Mouse (Mus musculus): ENCODE measurements at regions not wholly inside any gene's neighbourhood (a gene's known extent, or its start where the extent isn't known, plus 50 kb on each side); places are given as distances from the start of the nearest gene placed in this dataset.
A peak's percentile ranks its signal among the peaks of the same experiment; 100 is the strongest.

DNA sequence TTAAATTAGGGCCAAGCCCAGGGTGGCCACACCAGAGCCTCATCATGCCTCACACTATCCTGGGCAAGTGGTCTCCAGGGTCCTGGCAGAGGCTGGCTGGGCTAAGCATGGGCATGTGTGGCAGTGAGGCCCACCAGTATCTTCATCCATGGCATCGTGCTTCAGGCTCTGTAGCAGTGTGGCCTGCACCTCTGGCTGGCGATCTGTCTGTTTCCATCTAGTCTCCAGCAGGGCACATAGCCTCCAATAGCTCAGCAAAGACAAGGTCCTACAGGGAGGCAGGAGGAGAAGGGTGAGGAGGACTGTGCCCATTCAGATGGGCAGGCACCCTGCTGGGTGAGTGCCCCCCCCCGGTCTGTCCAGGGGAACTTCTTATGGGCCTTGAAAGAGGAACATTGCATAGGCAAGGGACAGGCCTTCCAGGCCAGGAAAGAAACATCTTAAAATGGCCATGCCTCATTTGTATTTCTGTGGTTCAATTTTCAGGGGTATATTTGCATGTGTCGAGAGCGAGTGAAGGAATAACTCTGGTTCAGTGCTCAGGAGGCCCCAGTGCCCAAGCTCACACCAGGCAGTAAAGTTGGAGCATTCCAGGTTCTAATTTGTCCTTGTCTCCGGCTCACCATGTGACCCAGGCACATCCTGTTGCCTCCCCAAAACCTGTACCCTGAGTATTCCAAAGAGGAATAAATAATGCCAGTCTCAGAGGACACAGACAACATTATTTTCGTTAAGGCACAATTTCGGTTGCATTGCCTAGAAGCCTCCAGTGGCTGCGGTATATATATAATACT, 60.4 kb upstream of the Ppara start:
- Histone ChIP-seq H3K4me1 (ENCODE audit: insufficient read depth) (peaks cover 16% of the 10 kb centered on the region), H3K36me3 (ENCODE audit: insufficient read depth) (peaks cover 52% of the 10 kb centered on the region), H3K4me2 (peak overlapping the region; percentile 95), H3K9me3 (ENCODE audit: low read depth, low read length) (no peaks in the 10 kb centered on the region), H3K9ac (peak overlapping the region; percentile 60), H3K27ac (ENCODE audit: low read depth) (no peak overlapping the region), H3K27me3 (ENCODE audit: insufficient read depth, low read length) (no peaks in the 10 kb centered on the region), H3K4me3 (ENCODE audit: low read depth, low read length) (peak overlapping the region; percentile 99)
- no peak for TF ChIP-seq CTCF (IDR thresholded peaks at IDR 0.05; ENCODE audit: low read depth)
- 84% methylated on average over 9 of the region's 9 CpGs for WGBS
- ATAC-seq (ENCODE audit: insufficient read depth) (no peak), DNase-seq (no peak)

DNA sequence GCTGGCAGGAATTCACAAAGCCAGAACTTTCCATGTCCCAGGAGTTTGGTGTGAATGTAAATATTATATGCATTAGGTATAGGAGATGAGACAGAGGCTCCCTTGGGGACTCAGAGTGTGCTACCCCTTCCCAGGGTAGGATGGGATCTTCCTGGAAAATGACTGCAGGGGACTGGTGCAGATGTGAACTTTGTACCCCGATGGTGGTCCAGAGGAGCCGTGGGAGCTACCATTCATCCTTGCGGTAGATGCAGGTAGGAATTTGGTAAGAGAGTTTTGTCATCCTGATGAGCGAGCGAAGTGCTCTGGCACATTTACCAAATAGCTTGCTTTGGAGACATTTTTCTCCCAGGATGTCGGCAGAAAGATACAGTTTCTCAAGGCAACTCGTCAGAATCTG, 59.7 kb upstream of the Ppara start:
- peaks cover 17% of the 10 kb centered on the region for H3K4me1 ChIP-seq (ENCODE audit: insufficient read depth)
- WGBS: 83% methylated on average over 7 of the region's 7 CpGs
- peaks cover 52% of the 10 kb centered on the region for H3K36me3 ChIP-seq (ENCODE audit: insufficient read depth)
- peak overlapping the region; percentile 13; the same call in 1 of the 2 replicates for H3K4me2 ChIP-seq
- no peak overlapping the region; the same call in 1 of the 2 replicates for H3K4me3 ChIP-seq (ENCODE audit: low read depth, low read length)
- no peak for TF ChIP-seq CTCF (IDR thresholded peaks at IDR 0.05; ENCODE audit: low read depth)
- ATAC-seq (ENCODE audit: insufficient read depth) (no peak), DNase-seq (no peak)
- H3K9ac ChIP-seq: no peak overlapping the region
- no peak overlapping the region for H3K27ac ChIP-seq (ENCODE audit: low read depth)
- no peaks in the 10 kb centered on the region for H3K9me3 ChIP-seq (ENCODE audit: low read depth, low read length)
- no peaks in the 10 kb centered on the region for H3K27me3 ChIP-seq (ENCODE audit: insufficient read depth, low read length)

DNA sequence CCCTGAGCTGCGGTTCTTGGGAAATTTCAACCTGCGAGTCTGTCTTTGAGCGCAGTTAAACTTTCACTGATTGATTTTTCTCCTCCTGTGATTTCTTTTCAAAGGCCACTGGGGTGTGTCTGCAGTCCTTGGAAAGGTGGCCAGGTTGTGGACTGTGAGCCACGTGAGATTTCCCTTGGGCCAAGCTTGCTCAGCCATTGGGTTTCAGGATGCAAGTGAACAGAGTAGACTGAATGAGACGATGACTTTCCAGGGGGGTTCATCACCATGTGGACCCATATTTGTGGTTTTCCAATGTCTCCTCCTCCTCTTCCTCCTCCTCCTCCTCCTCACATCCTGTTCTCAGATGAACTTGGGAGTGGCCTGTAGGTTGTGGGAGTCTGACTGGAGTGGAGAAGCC, 59.0 kb upstream of the Ppara start:
- H3K27me3 ChIP-seq (ENCODE audit: insufficient read depth, low read length): no peaks in the 10 kb centered on the region
- no peak for TF ChIP-seq CTCF (IDR thresholded peaks at IDR 0.05; ENCODE audit: low read depth)
- H3K36me3 ChIP-seq (ENCODE audit: insufficient read depth): peaks cover 52% of the 10 kb centered on the region
- H3K27ac ChIP-seq (ENCODE audit: low read depth): no peak overlapping the region
- ATAC-seq (ENCODE audit: insufficient read depth) (no peak), DNase-seq (no peak)
- H3K4me2 ChIP-seq: no peak overlapping the region; the same call in 1 of the 2 replicates
- no peaks in the 10 kb centered on the region for H3K9me3 ChIP-seq (ENCODE audit: low read depth, low read length)
- H3K9ac ChIP-seq: no peak overlapping the region
- peaks cover 21% of the 10 kb centered on the region for H3K4me1 ChIP-seq (ENCODE audit: insufficient read depth)
- 70% methylated on average over 5 of the region's 5 CpGs for WGBS
- H3K4me3 ChIP-seq (ENCODE audit: low read depth, low read length): no peak overlapping the region

DNA sequence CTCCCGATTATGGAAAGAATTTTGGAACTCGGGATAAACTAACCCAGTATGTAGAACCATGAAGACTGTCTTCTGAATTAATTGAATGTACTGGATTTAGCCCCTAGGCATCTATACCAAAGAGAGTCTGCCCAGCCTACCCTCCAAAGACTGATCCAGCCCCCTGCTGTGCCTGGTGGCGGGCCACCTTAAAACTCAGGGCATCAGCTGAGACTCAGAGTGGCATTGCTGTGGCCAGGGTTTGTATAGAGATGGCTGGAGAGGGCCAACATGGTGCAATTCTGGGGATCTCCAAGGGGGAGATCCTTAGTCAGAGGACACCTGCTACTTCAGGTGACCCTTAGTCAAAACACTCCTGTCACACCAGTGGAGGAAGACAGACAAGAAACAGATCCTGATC, 58.6 kb upstream of the Ppara start:
- H3K27me3 ChIP-seq (ENCODE audit: insufficient read depth, low read length): no peaks in the 10 kb centered on the region
- no peak overlapping the region for H3K9ac ChIP-seq
- no peaks in the 10 kb centered on the region for H3K9me3 ChIP-seq (ENCODE audit: low read depth, low read length)
- H3K27ac ChIP-seq (ENCODE audit: low read depth): no peak overlapping the region
- 85% methylated on average over 3 of the region's 3 CpGs for WGBS
- H3K4me3 ChIP-seq (ENCODE audit: low read depth, low read length): no peak overlapping the region
- peaks cover 52% of the 10 kb centered on the region for H3K36me3 ChIP-seq (ENCODE audit: insufficient read depth)
- H3K4me2 ChIP-seq: no peak overlapping the region
- ATAC-seq (ENCODE audit: insufficient read depth) (no peak), DNase-seq (no peak)
- no peak for TF ChIP-seq CTCF (IDR thresholded peaks at IDR 0.05; ENCODE audit: low read depth)
- H3K4me1 ChIP-seq (ENCODE audit: insufficient read depth): peaks cover 24% of the 10 kb centered on the region

DNA sequence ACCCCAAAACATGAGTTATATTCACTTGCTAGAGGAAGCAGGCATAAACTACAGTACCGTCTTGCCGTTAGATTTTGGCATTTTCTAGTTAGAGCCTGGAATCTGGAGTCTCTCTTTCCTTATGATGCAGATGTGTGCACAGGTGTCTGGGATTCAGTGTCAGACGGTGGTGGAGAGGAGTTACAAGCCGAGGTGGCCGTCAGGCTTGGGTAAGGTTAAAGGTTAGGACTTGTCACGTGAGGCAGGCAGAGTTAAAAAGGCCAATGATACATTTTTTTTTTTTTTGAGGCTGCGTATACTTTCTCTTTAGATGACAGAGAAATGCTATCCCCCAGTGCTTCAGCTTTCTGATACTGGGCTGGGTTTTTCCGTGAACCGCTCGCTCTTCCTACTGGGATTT, 57.9 kb upstream of the Ppara start:
- Histone ChIP-seq H3K27me3 (ENCODE audit: insufficient read depth, low read length) (no peaks in the 10 kb centered on the region), H3K4me1 (ENCODE audit: insufficient read depth) (peaks cover 25% of the 10 kb centered on the region), H3K36me3 (ENCODE audit: insufficient read depth) (peaks cover 56% of the 10 kb centered on the region), H3K9me3 (ENCODE audit: low read depth, low read length) (no peaks in the 10 kb centered on the region), H3K4me2 (no peak overlapping the region), H3K4me3 (ENCODE audit: low read depth, low read length) (no peak overlapping the region), H3K9ac (no peak overlapping the region; the same call in 1 of the 2 replicates), H3K27ac (ENCODE audit: low read depth) (no peak overlapping the region)
- TF ChIP-seq CTCF (IDR thresholded peaks at IDR 0.05; ENCODE audit: low read depth): no peak
- WGBS: 64% methylated on average over 10 of the region's 10 CpGs
- DNase-seq (no peak), ATAC-seq (ENCODE audit: insufficient read depth) (no peak)

DNA sequence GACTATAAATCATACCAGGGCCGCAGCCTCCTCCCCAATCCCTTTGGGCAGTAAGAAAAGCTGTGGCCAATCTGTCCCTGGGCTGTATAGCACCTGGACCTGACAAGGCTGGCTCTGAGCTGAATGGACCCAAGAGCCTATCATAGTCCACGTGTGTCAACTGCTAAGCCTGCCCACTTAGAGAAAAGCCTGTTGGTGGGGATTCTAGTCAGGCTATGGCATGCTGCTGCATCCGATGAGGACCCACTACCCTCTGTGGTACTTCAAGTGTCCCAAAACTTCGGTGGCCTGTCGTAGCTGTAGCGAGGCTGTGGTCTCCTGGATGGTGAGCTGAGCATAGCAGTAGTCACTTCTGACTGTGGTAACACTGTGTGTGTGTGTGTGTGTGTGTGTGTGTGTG, 57.4 kb upstream of the Ppara start:
- no peak overlapping the region for H3K27ac ChIP-seq (ENCODE audit: low read depth)
- H3K4me2 ChIP-seq: no peak overlapping the region
- H3K4me3 ChIP-seq (ENCODE audit: low read depth, low read length): no peak overlapping the region
- DNase-seq (no peak), ATAC-seq (ENCODE audit: insufficient read depth) (no peak)
- no peak for TF ChIP-seq CTCF (IDR thresholded peaks at IDR 0.05; ENCODE audit: low read depth)
- no peaks in the 10 kb centered on the region for H3K9me3 ChIP-seq (ENCODE audit: low read depth, low read length)
- WGBS: 82% methylated on average over 6 of the region's 6 CpGs
- no peaks in the 10 kb centered on the region for H3K27me3 ChIP-seq (ENCODE audit: insufficient read depth, low read length)
- peaks cover 25% of the 10 kb centered on the region for H3K4me1 ChIP-seq (ENCODE audit: insufficient read depth)
- H3K9ac ChIP-seq: no peak overlapping the region
- peaks cover 61% of the 10 kb centered on the region for H3K36me3 ChIP-seq (ENCODE audit: insufficient read depth)

DNA sequence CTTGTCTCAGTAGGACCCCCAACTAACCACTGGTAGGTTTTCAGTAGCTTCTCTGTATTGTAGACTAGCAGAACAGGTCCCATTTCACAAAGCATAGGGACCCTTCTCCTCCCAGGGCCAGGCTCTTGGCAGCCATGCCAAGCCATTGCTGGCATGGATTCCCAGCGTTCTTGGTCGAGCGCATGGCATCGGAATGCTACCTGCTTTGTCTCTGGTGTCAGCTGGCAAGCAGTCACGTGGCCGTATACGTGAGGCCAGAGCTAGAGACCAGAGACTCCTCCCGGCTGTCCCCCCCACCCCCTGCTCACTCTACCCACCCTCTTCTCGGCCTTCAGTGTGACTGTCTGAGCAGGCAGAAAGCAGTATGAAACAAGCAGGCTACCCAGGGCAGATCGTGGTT, 56.9 kb upstream of the Ppara start:
- 82% methylated on average over 10 of the region's 10 CpGs for WGBS
- peaks cover 25% of the 10 kb centered on the region for H3K4me1 ChIP-seq (ENCODE audit: insufficient read depth)
- no peak overlapping the region for H3K4me3 ChIP-seq (ENCODE audit: low read depth, low read length)
- no peak overlapping the region for H3K4me2 ChIP-seq
- ATAC-seq (ENCODE audit: insufficient read depth) (no peak), DNase-seq (no peak)
- TF ChIP-seq CTCF (IDR thresholded peaks at IDR 0.05; ENCODE audit: low read depth): no peak
- no peak overlapping the region for H3K27ac ChIP-seq (ENCODE audit: low read depth)
- H3K27me3 ChIP-seq (ENCODE audit: insufficient read depth, low read length): no peaks in the 10 kb centered on the region
- H3K36me3 ChIP-seq (ENCODE audit: insufficient read depth): peaks cover 63% of the 10 kb centered on the region
- H3K9me3 ChIP-seq (ENCODE audit: low read depth, low read length): no peaks in the 10 kb centered on the region
- peak overlapping the region; percentile 3; the same call in 1 of the 2 replicates for H3K9ac ChIP-seq

Data from lung, embryonic 14.5 days (tissue).